Mouse (Mus musculus): Measurements from ENCODE around the gene Zfp454.

Zfp454 gene

DNA sequence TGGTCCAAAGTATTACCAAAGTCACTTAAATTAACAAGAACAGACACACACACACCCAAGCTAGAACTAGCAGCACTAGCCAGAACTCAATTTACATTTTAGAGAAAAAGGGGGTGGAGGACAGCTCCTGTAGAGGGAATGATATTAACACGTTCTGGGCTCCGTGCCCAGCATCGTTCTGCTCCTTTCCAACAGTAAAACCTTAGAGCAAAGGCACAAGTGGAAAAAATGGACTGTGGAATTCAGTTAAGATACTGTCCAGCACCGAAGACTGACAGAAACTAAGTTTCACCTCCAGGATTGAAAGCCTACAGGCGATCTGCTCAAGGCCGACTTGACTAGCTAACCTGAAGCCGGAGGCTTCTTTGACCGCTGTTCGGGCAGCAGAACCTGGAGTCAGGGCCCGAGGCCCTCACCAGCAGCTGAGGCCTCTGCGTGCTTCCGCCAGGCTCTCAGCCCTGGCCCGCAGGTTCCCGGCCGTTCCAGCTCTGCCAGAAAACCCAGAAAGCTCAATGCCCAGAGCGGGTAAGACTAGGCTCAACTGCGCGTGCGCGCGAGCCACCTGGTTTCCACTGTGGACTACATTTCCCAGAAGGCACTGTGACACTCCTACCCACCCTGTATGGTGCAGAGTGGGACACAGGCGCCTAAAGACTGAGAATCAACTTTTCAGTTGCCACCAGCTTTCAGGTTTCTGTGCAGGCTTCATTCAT is 46.3 kb downstream of the Zfp454 start, which contains the start of gene Zfp879:
TSS of gene Zfp879 (minus strand) at position 530 of the 713 bp plus-strand sequence.
- peak; percentile 94 for DNase-seq

DNA sequence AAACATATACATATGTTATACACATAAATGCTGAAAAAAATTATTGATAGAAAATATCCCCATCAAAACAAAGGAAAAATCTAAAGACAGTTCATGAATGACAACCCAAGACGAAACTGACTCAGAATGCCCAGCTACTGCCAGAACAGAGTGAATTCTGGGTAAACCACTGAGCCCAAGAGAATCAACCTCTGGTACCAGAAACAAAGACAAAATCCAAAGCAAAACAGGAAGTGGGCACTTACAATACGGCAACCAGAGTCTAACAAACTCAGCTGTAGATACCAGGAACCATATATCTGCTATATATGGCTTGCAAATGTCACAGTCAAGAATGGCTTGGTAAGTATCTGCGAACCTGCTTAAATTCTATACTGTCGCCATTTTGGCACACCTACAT is 51.7 kb downstream of the Zfp454 start:
- DNase-seq = no peak

DNA sequence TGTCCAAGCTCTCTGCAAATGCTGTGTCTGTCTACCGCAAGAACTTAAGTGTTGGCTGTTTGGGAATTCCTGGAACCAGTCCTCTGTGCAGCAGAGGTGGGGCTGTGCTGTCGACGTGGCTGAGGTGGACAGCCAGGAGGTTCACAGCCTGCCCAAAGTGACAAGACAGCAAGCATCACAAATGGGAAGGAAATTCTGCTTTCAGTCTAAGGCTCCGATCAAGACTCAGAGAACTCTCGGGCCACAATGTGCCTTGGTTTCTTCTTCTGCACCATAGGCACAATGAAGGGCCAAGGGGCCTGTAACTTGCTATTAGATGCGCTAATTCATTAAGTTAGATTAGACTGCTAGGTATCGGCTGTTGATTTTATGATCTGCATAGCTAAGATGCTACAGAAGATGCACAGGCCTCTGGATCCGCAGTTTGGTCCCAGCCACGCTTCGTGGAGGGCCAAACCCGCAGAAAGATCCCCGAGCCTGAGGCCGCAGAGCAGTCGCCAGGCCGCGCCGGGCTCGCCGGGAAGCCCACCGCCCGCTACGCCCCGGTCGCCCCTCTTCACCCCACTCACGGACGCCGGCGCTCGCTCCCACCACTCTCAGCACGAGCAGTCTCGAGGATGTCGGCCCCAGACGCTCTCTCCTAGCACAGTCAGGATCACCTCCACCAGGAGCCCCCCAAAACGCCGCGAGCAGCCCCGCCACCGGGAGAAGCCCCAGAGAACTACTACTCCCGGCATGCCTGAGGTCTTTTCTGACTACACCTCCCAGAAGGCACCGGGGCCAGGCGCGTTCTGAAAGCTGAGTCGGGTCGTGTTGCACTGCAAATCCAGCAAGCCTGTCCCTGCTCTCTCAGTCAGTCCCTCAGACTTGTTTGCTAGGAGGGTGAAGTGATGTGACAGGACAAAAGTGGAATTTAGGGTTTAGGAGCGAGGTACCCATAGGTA is 60.2 kb downstream of the Zfp454 start, which contains the start of gene Zfp354c:
TSS of gene Zfp354c (minus strand) at position 715 of the 944 bp plus-strand sequence.
- peak; percentile 87 for DNase-seq

DNA sequence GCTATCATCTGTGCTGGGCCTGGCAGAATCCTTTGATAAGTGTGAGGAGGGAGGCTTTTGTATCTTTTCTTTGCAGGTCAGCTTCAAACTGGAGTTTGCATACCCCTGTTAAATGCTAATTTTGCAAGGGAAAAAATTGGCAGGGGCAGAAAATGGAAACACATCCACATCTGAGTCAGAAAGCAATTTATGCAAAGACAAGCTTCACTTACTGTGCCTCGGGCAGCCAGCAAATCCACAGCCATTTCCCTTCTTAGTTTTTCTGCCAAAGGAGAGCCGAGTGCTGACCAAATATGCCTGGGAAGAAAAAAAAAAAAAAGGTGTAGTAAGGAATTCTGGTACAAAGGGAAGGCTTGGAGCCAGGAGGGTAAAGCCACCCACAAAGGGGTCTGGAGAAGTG is 61.2 kb downstream of the Zfp454 start:
- peak; percentile 10 for DNase-seq
